ENCODE assay signal across 7 mouse cellular contexts in the genomic region with DNA sequence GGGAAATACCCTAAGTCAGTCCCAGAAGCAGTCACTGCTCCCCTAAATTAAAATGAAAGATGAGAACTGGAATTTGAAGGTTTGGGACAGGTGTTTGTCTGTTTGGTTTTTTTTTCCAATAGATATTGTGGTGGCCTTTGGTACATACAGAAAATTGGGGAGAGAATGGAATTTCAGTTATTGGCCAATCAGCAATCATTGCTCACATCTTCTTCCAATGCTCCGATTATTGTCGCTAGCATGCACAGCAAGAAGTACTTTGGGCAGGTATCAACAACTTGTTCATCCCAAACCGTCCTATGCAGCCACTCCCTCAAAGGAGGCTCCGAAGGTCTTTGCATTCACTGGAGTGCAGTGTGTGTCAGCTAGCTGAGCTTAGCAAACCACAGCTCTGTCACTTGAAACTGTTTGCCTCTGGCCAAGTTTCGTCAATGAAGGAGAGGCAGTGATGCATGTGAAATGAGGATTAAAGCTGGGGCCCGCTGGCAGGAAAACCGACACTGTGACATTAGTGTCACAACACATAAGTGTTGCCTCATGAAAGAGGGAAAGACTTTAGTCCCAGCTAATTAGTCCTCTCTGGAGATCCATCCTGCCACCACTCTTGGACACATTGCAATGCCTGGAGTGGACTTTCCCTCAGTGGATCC.
A peak's percentile ranks its signal among the peaks of the same experiment; 100 is the strongest.
DNase-seq lines count a peak whose midpoint lies in the region; ATAC-seq lines count a peak whose summit lies in the region.

No protein-coding gene starts in this region.

- DNase-seq in brain, adult 2 months (ENCODE audit: low read depth, low spot score), result peak; percentile 11
- peak; percentile 58 for DNase-seq in embryo, embryonic 11 days
- DNase-seq in lung, postnatal 4 days, result peak; percentile 64 to 82
- DNase-seq in ovary, postnatal 10 days (ENCODE audit: low spot score), result no peak
- DNase-seq in frontal cortex, postnatal 25 days (ENCODE audit: low spot score in 2 of 2), result no peak
- no peak for DNase-seq in spleen, postnatal 4 days (ENCODE audit: low spot score in 2 of 2)

- peak; percentile 34 for ATAC-seq in granulocyte monocyte progenitor cell, adult 5-6 weeks (replicated peaks; ENCODE audit: poor library complexity, severe bottlenecking)

Comparison
In these comparisons a context has a peak if more than half of its experiments do, and no peak if none do; other contexts are left out.
1. DNase-seq: peak in brain, adult 2 months (single experiment), embryo, embryonic 11 days (single experiment) and lung, postnatal 4 days (2 of 2); none in ovary, postnatal 10 days (single experiment), frontal cortex, postnatal 25 days (0 of 2) and spleen, postnatal 4 days (0 of 2).